Mouse (Mus musculus) left cerebral cortex, postnatal 4 days (tissue): Measurements from ENCODE around the gene Tek. TPM values are rescaled to one million over a fixed set of nuclear protein-coding genes. Genes with fewer than 3 reads are reported as not detected.
"Not testable (repeated sequence)": the region's sequence is repeated elsewhere in the genome, so short reads cannot be mapped to it uniquely, and the experiment has no call there.

ENCODE experiments used
- DNase-seq: peaks from one replicate; pipeline ENCODE4 v3.0.0-alpha.2; 2022
- intact Hi-C: fragments of 180-260 bp; cut with DNase I; formaldehyde crosslinking; loops from one replicate; pipeline ENCODE4 v1.15.1; 2025
- total RNA-seq, 2 experiments: library from RNA; stranded (reverse); gene quantifications; 2 replicates each; pipeline ENCODE4 v1.2.3; 2021

Tek gene
- 10 to 100 TPM; 12.1 to 13.3 TPM for total RNA-seq

DNA sequence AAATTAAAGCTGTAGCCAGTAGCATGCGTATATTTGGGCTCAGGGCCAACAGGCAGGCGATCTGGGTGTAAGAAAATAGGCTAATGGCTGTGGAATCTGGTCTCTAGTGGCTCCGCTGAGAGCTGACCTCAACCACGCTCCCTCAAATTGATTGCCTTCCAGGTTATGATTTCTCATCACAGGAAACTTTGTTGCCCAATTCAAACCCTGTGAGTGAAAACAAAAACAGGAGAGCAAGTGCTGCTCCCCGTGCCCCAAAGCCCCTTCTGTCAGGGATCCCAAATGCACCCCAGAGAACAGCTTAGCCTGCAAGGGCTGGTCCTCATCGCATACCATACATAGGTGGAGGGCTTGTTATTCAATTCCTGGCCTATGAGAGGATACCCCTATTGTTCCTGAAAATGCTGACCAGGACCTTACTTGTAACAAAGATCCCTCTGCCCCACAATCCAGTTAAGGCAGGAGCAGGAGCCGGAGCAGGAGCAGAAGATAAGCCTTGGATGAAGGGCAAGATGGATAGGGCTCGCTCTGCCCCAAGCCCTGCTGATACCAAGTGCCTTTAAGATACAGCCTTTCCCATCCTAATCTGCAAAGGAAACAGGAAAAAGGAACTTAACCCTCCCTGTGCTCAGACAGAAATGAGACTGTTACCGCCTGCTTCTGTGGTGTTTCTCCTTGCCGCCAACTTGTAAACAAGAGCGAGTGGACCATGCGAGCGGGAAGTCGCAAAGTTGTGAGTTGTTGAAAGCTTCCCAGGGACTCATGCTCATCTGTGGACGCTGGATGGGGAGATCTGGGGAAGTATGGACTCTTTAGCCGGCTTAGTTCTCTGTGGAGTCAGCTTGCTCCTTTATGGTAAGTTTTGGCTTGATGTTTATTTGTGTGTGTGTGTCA, at the start of gene Tek:
TSS of gene Tek (plus strand) at position 452 of the 894 bp plus-strand sequence.
- intact Hi-C loops: no loop called here
- peak; percentile 14 for DNase-seq

DNA sequence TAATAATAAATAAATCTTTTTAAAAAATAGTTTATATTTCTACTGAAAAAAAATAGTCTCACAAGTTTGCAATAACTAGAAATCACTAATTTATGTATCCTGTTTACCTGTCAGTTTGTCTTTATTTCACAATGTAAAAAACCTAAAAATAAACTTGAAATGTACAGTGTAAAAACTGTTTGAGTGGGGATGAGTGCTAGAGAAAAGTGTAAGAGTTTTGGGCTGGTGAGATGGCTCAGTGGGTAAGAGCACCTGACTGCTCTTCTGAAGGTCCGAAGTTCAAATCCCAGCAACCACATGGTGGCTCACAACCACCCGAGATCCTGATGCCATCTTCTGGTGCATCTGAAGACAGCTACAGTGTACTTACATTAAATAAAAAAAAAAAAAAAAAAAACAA, 49.3 kb upstream of the Tek start:
- DNase-seq, intact Hi-C loops: not testable (repeated sequence)

GRCm38 (mm10) chr4:94691078-94691477, 48.0 kb upstream of the Tek start:
- intact Hi-C loops: no loop called here

DNA sequence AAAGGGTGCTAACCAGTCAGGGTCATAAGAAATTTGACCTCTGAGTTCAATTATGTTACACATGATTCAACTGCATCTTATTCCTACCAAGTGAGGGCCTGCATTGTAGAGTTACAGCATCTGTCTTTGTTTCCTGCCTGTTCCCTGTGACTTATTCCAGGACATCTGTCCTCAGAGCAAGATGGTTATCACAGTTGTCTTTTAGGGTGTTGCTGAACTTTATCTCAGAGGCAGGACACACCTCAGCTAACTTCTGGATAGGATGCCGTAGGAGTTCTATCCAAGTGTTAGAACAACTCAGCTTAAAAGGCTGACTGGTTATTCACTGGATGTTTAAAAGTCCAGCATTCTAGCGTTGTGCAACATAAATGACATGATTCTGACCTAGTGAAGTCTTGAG, 46.9 kb upstream of the Tek start:
- no peak for DNase-seq
- intact Hi-C loops: no loop called here

More at GRCm38 (mm10) chr4:94691078-94691477, 48.0 kb upstream of the Tek start:
- no peak for DNase-seq

GRCm38 (mm10) chr4:94696368-94696767, 42.7 kb upstream of the Tek start:
- DNase-seq: no peak
- intact Hi-C loops: no loop called here

- no peak for DNase-seq
- intact Hi-C loops: no loop called here
Measured at GRCm38 (mm10) chr4:94711002-94711401, 28.1 kb upstream of the Tek start.

- no peak for DNase-seq
- intact Hi-C loops: no loop called here
Measured at GRCm38 (mm10) chr4:94711426-94711825, 27.7 kb upstream of the Tek start.

DNA sequence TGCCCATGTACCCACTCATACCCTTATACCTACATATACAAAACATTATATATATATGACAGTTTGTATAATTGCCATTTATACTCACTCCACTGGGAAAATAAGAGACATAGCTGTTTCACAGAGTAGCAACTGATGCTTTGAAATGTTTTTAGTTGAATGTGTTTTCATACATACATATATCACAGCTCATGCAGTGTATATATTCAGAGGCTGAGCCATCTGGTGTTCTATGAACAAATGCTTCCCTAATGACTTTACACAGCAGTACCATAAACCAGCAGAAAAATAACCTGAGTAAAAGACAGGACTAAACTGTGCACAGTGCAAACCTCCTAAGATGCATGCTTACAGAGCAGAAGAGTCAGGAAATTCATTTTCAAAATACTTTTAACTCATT, 25.3 kb upstream of the Tek start:
- intact Hi-C loops: no loop called here
- no peak for DNase-seq

DNA sequence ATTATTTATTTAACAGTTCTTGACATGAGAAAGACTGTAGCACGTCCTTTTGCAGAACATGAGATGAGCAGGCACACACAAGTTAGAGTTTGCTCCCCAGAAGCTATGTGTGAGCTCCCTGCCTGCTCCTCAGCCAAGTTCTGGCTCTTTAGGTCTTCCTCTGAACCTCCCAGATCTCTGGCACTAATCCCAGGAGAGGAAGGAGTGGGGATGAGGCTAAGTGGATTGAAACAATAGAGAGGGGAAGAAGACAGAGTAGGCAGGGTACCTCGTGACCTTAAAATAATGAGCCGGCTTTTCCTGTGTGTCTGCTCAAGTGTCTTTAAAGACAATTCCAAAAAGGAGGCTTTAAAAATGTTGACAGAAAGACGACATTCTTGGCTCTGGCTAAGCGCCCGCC, 23.9 kb upstream of the Tek start:
- intact Hi-C loops: no loop called here
- DNase-seq: no peak

GRCm38 (mm10) chr4:94725799-94726198, 13.3 kb upstream of the Tek start:
- intact Hi-C loops: no loop called here
- DNase-seq: no peak

DNA sequence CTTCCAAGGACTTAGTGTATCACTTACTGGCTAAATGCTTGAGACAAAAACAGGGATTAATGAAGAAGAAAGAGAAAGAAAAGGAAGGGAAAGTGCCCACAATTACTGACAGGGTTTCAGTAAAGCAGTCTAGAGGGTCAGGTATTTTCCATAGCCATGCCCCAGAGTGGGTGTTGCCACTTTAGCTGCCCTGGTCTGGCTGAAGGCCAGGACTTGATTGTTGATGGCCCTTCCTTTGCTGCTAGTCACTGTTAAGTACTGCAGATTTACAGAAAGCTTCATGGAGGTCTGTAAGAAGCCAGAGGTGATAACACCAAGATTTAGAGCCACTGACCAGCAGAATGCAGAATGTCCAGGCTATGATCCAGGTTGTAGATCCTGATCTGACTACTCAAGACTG, 6.4 kb upstream of the Tek start:
- DNase-seq: no peak
- intact Hi-C loops: no loop called here

DNA sequence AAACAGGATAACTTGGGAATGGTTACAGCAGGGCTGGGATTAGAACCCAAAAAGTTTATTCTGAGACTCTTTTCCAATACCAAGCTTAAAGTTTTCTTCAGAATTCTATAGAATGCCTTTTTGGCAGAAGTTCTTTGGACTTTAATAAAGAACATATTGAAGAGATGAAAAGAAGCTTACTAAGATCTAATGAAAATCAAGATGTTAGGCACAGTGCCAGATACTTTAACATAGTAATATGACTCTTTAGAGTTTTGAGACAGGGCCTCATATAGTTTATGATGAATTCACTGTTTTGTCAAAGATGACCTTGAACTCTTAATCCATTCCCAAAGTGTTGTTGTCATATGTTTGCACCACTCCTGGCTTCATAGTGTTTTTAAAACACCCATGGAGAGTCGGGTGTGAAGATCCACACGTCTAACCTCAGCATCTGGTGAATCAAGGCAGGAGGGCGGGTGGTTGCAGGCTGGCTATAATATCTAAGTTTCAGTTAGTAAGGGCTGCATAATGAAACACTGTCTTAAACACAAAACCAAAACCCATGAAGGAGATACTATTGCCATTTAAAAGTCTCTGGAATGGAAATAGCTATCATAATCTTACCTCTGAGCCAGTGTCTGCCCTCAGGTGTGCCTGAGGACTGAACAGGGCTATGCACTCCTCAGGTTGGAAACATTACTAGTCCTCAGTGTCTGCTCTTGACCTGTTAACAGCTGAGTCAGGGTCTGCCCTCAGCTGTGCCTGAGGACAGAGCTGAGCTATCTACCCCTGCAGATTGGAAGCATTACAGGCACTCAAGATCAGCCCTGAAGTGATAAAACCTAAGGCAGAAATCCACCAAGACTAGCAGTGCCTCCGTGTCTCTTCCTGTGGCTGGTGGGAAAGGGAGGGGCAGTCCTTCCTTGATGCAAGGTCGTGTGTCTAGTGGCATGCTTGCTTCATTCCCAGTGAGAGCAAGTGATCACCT, 1.5 kb upstream of the Tek start:
- DNase-seq: no peak
- intact Hi-C loops: no loop called here

GRCm38 (mm10) chr4:94741824-94742223, 2.7 kb downstream of the Tek start:
- no peak for DNase-seq
- intact Hi-C loops: no loop called here

- peak; percentile 29 for DNase-seq
- intact Hi-C loops: no loop called here
Measured at GRCm38 (mm10) chr4:94745749-94746148, 6.7 kb downstream of the Tek start.

- intact Hi-C loops: no loop called here
- DNase-seq: no peak
Measured at GRCm38 (mm10) chr4:94746387-94746811, 7.3 kb downstream of the Tek start.

- intact Hi-C loops: no loop called here
Measured at GRCm38 (mm10) chr4:94747338-94747737, 8.2 kb downstream of the Tek start.

DNA sequence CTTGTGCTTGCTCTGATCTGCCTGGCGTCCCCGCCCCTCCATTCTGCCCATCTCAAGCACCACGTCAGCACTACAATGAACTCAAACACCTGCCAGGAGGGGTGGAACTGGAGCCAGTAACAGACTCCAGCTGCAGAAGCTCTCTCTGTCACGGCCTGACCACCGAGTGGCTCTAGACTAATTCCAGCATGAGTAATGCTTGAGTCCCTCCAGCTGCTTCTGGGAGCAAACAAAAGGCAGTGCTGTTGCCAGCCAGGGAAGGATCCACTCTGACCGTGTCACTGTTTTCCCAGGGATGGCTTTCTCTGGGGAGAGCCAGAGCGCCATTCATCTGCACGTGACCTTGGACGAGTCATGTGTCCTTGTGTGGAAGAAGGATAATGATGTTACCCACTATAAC, 13.4 kb downstream of the Tek start:
- peak; percentile 2 for DNase-seq
- intact Hi-C loops: no loop called here

More at GRCm38 (mm10) chr4:94747338-94747737, 8.2 kb downstream of the Tek start:
- DNase-seq: no peak

DNA sequence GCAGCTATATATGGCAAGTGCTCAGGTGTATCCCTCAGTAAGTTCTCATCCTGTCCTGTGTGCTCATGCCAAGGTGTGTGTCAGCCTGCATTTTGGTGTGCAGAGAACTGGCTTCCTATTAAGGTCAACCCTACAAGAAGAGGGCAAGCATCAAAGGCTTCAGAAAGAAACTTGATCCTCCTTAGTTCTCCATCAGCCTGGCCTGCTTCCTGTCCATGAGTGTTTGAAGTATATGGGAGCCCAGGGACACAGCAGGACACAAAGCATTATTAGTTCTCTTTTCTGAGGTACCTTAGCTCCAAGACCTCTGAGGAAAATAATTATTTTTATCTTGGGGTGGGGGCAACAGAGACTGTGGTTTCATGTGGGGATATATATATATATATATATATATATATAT, 26.1 kb downstream of the Tek start:
- intact Hi-C loops: no loop called here
- DNase-seq: no peak

GRCm38 (mm10) chr4:94766176-94766575, 27.1 kb downstream of the Tek start:
- intact Hi-C loops: no loop called here
- DNase-seq: no peak

DNA sequence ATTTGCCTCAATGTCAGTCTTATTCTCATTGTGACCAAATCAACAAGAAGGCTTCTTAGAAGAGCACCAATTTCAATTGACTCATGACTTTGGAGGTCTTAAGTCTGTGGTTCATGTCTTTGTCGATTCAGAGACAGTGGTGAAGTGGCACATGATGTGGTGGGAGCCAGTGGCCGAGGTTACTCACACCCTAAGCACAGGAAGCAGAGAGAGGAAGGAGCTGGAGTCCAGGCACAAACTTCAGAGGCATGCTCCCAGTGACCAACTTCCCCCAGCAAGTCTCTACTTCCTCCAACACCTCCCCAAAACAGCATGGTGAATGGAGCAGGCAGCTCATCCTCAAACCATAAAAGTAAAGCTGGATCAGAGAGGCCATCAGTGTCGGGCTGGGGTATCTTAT, 29.5 kb downstream of the Tek start:
- DNase-seq: no peak
- intact Hi-C loops: no loop called here

GRCm38 (mm10) chr4:94781043-94781442, 42.0 kb downstream of the Tek start:
- intact Hi-C loops: no loop called here
- no peak for DNase-seq
